Mouse (Mus musculus): ENCODE measurements around the gene Qk.

DNA sequence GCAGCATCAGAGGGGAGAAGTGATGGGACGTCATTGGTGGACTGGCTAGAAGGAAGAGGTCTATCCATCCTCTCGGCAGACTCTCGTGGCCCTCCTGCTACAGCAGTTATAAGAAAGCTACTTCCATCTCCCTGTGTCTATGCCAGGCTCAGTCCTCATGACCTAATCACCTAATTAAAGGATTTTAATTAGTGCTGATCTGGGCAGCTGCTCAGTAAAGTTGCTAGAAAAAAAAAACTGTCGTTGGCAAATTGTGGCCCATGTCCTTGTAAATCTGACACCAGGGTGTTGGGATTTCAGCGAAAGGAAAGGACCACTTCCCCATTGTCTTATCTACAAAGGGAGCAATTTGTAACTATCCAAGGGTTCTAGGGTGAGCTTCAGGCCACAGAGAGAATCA is 142.6 kb downstream of the Qk start:
- no peak for TF ChIP-seq CTCF (IDR thresholded peaks at IDR 0.05; ENCODE audit: borderline replicate concordance, insufficient read depth, low read depth, low read length)
- TF ChIP-seq POLR2A (IDR thresholded peaks at IDR 0.05; ENCODE audit: borderline replicate concordance, insufficient read depth, low read length), result no peak

All from cerebellum, adult 2 months (tissue).